Mouse (Mus musculus) erythroblast, embryonic 14.5 days (primary cell): Measurements from ENCODE around the gene Mrps7.

Experiments
- GATA1 ChIP-seq: IDR thresholded peaks from 2 replicates; pipeline ENCODE4 v1.6.1; 2012; ENCODE audit warnings: low read length, inconsistent platforms, mixed read lengths
- TAL1 ChIP-seq: IDR thresholded peaks from 3 replicates; pipeline ENCODE4 v1.6.1; 2012; ENCODE audit warnings: low read length, inconsistent platforms, mixed read lengths

- TF ChIP-seq TAL1 (no peak), GATA1 (no peak)
Observed at GRCm38 (mm10) chr11:115632247-115632646, 28.5 kb downstream of the Mrps7 start.
